11 mouse cellular contexts compared by ENCODE assay signal in the genomic region with DNA sequence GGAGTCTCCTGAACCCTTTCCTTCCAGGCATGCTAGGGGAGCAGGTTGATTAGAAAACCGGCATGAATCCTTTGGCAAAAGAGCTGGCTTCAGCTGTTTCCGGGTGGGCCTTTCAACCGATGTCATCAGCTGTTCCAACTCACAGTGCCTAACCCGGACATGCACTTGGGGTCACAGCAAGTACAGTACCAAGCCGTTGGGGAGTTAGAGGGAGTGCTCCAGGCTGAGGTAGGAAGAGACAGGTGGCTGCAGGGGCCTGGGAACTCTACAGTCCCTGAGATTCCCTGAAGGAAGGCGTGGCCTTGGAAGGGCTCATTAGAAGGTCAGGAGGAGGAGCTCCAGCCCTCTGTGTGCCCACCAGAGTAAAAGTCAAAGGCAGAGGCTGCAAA. TPM values are rescaled to one million over a fixed set of nuclear protein-coding genes. Genes with fewer than 3 reads are reported as not detected.
A peak's percentile ranks its signal among the peaks of the same experiment; 100 is the strongest.
DNase-seq lines count a peak whose midpoint lies in the region; ATAC-seq lines count a peak whose summit lies in the region.
"Had no signal": no experiment of that assay in that cellular context is flagged by ENCODE, and none has a peak within 500 bp of the region (broad histone marks: within the 10 kb centered on the region; RNA-seq: fewer than 3 reads in every experiment).

No protein-coding gene starts in this region.

- DNase-seq in gastrocnemius, postnatal 14 days: peak; percentile 47
- DNase-seq in gastrocnemius, postnatal 4 days (ENCODE audit: low spot score in 2 of 2): no peak
- peak; percentile 65 for DNase-seq in testis, postnatal 14 days (ENCODE audit: low spot score)
- DNase-seq in testis, postnatal 10 days (ENCODE audit: low spot score): no peak
- DNase-seq in frontal cortex, postnatal 10 days (ENCODE audit: low spot score in 2 of 2): no peak
- no peak for DNase-seq in ovary, postnatal 36 days (ENCODE audit: low spot score)
- DNase-seq in thymus, postnatal 25 days: no peak

- intact Hi-C loops in gastrocnemius, postnatal 14 days (cut with DNase I; ENCODE audit: low total_unique reads): loop anchor here (2.0 kb wide), 1 partner anchor 74 kb away; no protein-coding TSS in a partner anchor

- H3K4me2 ChIP-seq in limb, embryonic 15.5 days: no peak overlapping the region
- H3K4me2 ChIP-seq: embryonic facial prominence, embryonic 12.5 days; heart, embryonic 15.5 days had no signal

- no peaks in the 10 kb centered on the region for H3K9me3 ChIP-seq in limb, embryonic 15.5 days
- H3K9me3 ChIP-seq: embryonic facial prominence, embryonic 12.5 days; heart, embryonic 15.5 days had no signal

- ATAC-seq in limb, embryonic 15.5 days (ENCODE audit: insufficient number of reproducible peaks, low FRiP score, low TSS enrichment, low read depth): peak; percentile 16; the same call in 1 of the 2 replicates

- no peaks in the 10 kb centered on the region for H3K36me3 ChIP-seq in limb, embryonic 15.5 days
- H3K36me3 ChIP-seq: embryonic facial prominence, embryonic 12.5 days; heart, embryonic 15.5 days had no signal

- H3K4me3 ChIP-seq in limb, embryonic 15.5 days: no peak overlapping the region
- H3K4me3 ChIP-seq: embryonic facial prominence, embryonic 12.5 days; heart, embryonic 15.5 days; left cerebral cortex, adult 2 months had no signal

- H3K9ac ChIP-seq in limb, embryonic 15.5 days: no peak overlapping the region
- H3K9ac ChIP-seq: embryonic facial prominence, embryonic 12.5 days; heart, embryonic 15.5 days had no signal

- H3K4me1 ChIP-seq in limb, embryonic 15.5 days: peaks cover 15% of the 10 kb centered on the region

- 28% methylated on average over 6 of the region's 6 CpGs for WGBS in limb, embryonic 15.5 days

- H3K27ac ChIP-seq in limb, embryonic 15.5 days: peak overlapping the region; percentile 38; the same call in 1 of the 2 replicates
- H3K27ac ChIP-seq: embryonic facial prominence, embryonic 12.5 days; heart, embryonic 15.5 days; left cerebral cortex, adult 2 months had no signal

- H3K27me3 ChIP-seq in limb, embryonic 15.5 days: no peaks in the 10 kb centered on the region
- H3K27me3 ChIP-seq: embryonic facial prominence, embryonic 12.5 days; heart, embryonic 15.5 days had no signal

RNA-seq across cellular contexts. Expression of gene Vps13d, which starts 20.0 kb away (rescaled TPM):
- 10 to 100 TPM; 22.7 to 25.9 TPM for total RNA-seq in gastrocnemius, postnatal 14 days (2021)
- 10 to 100 TPM; 43.3 to 45.1 TPM for total RNA-seq in gastrocnemius, postnatal 4 days (2021)
- polyA plus RNA-seq in limb, embryonic 15.5 days (2015; fragmentation: Nextera tagmentation; extraction: Ambion mirVana): 11.1 and 14.3 TPM in 2 replicates

RNA-seq across cellular contexts. Expression of gene Tnfrsf1b, which starts 31.9 kb away (rescaled TPM):
- total RNA-seq in gastrocnemius, postnatal 14 days (2021): 1 to 10 TPM; 2.9 to 4.0 TPM
- total RNA-seq in gastrocnemius, postnatal 4 days (2021): 1 to 10 TPM; 7.3 to 9.2 TPM
- polyA plus RNA-seq in limb, embryonic 15.5 days (2015; fragmentation: Nextera tagmentation; extraction: Ambion mirVana): 4.5 and 6.3 TPM in 2 replicates

Comparison
In these comparisons a context has a peak if more than half of its experiments do, and no peak if none do; other contexts are left out.
1. DNase-seq: peak in gastrocnemius, postnatal 14 days (single experiment) and testis, postnatal 14 days (single experiment); none in gastrocnemius, postnatal 4 days (0 of 2), testis, postnatal 10 days (single experiment), frontal cortex, postnatal 10 days (0 of 2), ovary, postnatal 36 days (single experiment) and thymus, postnatal 25 days (single experiment).